Mouse (Mus musculus) midbrain, embryonic 11.5 days (tissue): ENCODE results near the gene Dnah8. TPM values are rescaled to one million over a fixed set of nuclear protein-coding genes. Genes with fewer than 3 reads are reported as not detected.

ENCODE experiments used
- ATAC-seq: fragments of 200-750 bp; cut with Nextera tagmentation; 2 replicates; pipeline ENCODE4 v1.8.0; 2017; ENCODE audit warnings: moderate TSS enrichment, moderate library complexity; ENCODE audit not compliant: low FRiP score
- DNase-seq: peaks from one replicate; pipeline ENCODE4 v3.0.0; 2015; ENCODE audit warnings: low spot score; ENCODE audit errors: missing footprints
- H3K27ac ChIP-seq: fragments of 300-500 bp; sonication (generic); 2 replicates; pipeline ENCODE4 v1.5.1; 2014; ENCODE audit warnings: low read depth, low read length
- H3K27me3 ChIP-seq: fragments of 300-500 bp; sonication (generic); 2 replicates; pipeline ENCODE4 v1.6.1; 2014; ENCODE audit warnings: mild to moderate bottlenecking, low read length, moderate library complexity, mixed read lengths; ENCODE audit not compliant: control insufficient read depth, insufficient read depth
- H3K36me3 ChIP-seq: fragments of 300-500 bp; sonication (generic); 2 replicates; pipeline ENCODE4 v1.6.1; 2014; ENCODE audit warnings: mild to moderate bottlenecking, low read length, moderate library complexity, mixed read lengths; ENCODE audit not compliant: control insufficient read depth, insufficient read depth
- H3K4me1 ChIP-seq: fragments of 300-500 bp; sonication (generic); 2 replicates; pipeline ENCODE4 v1.6.1; 2014; ENCODE audit warnings: low read length; ENCODE audit not compliant: control insufficient read depth, insufficient read depth
- H3K4me2 ChIP-seq: fragments of 300-500 bp; sonication (generic); 2 replicates; pipeline ENCODE4 v1.6.1; 2014; ENCODE audit warnings: mild to moderate bottlenecking, moderate library complexity
- H3K4me3 ChIP-seq: fragments of 300-500 bp; sonication (generic); 2 replicates; pipeline ENCODE4 v1.5.1; 2014; ENCODE audit warnings: low read depth, low read length
- H3K9ac ChIP-seq: fragments of 300-500 bp; sonication (generic); 2 replicates; pipeline ENCODE4 v1.6.1; 2014; ENCODE audit warnings: low read length
- H3K9me3 ChIP-seq: fragments of 300-500 bp; sonication (generic); 2 replicates; pipeline ENCODE4 v1.6.1; 2016; ENCODE audit warnings: low read length; ENCODE audit not compliant: control insufficient read depth
- WGBS: fragments of 180-500 bp; shearing (Covaris S2); extraction: QIAGEN DNeasy Blood & Tissue Kit; methylation state at CpG from one replicate; pipeline ENCODE4 v1.1.7; 2014; 5-methylcytosine and 5-hydroxymethylcytosine counted together
- polyA plus RNA-seq: library from polyadenylated mRNA; unstranded; fragments of >200 nt; fragmentation: Nextera tagmentation; extraction: Ambion mirVana; gene quantifications from 2 replicates; pipeline ENCODE4 v1.2.1, GENCODE M21; 2014

The Dnah8 gene
- polyA plus RNA-seq, 1 experiment from 2014 or later: 1.1 TPM

DNA sequence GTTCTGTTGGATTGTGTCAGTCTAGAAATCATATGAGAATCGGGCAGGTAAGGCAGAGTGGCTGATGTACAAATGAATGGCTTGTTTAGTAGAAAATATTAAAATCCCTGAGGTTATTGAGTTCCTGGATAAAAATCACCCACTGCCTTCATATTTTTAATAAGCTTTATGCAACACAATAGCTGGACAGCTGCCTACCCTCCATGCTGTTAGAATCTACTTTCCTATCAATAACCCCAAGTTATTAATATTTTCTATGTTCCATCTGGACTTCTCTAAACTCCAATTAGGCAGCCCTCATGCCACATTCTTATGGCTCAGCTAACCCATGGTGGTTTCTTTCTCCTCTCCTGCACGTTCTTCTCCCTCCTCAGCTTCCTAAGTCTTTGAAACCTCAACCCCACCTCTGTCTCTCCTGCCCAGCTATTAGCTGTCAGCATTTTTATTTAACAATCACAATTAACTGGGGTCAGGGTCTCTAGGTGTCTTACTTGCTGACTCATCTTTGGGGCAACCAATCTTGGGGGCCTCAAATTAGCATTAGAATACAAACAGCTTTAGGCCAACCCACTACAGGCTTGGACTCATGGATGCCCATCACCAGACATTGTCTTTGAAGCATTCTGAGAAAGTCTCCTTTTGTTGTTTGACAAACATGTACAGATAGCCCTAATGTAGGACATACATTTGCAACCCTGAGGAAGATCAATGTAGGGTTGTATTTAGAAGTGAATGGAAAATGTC is 40.7 kb upstream of the Dnah8 start:
- ATAC-seq (no peak), DNase-seq (no peak)
- Histone ChIP-seq H3K27me3 (no peaks in the 10 kb centered on the region), H3K4me2 (no peak overlapping the region), H3K4me1 (no peaks in the 10 kb centered on the region), H3K36me3 (no peaks in the 10 kb centered on the region), H3K9ac (no peak overlapping the region), H3K27ac (no peak overlapping the region), H3K9me3 (no peaks in the 10 kb centered on the region), H3K4me3 (no peak overlapping the region)
- WGBS: 80% methylated on average over 2 of the region's 2 CpGs

DNA sequence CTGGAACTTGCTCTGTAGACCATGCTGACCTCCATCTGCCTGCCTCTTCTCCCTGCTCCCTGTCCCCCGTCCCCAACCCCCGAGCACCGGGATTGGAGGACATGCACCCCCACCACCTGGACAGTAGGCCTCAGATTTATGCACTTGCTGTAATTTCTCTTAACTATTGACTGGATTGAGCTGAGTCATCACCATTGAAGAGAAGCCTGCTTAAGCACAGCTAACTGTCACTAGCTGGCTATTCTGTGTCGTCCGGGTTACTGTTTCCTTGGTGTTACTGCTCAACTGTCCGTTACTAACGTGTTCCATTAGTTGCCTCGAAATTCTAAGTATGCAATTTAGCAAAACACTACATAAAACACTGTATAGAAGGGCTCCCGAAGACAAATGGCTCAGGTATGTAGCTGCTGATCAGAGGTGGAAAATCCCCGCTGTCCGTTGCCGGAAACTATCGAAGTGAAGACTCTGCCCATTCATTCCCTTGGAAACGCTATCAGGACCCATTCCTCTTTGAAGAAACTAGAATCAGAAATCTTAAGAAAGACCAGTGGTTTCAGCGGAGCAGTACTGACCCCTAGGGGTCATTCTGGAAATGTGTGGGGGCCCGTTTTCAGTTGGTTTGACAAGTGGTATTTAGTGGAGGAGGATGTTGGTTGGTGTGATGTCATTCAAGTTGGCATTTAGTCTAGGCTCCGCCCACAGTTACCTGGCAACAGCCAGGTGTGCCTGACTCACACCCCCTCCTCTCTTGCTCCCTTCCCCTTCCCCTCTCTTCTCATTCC is 33.5 kb upstream of the Dnah8 start:
- H3K4me2 ChIP-seq: no peak overlapping the region
- WGBS: 52% methylated on average over 17 of the region's 17 CpGs

DNA sequence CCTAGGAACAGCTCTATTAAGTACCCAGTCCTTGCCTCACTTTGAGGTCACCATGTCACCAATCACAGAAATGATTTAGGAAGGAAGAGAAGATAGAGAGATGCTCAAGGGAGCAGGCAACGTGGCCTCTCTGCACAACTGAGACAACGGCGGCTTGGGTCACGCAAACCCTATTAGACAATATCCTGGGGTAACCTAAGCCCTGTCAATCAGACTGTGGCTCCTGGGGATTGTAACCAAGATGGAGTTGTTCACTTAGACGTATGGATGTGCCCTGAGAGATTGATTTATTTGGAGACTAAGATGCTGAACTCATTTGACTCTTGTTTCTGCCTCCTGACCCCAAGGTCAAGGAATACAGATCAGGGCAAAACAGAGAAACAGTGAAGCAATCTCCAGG is 29.7 kb upstream of the Dnah8 start:
- peak; percentile 50; the same call in 1 of the 2 replicates for ATAC-seq
- no peaks in the 10 kb centered on the region; the same call in 1 of the 2 replicates for H3K4me1 ChIP-seq
- no peaks in the 10 kb centered on the region for H3K27me3 ChIP-seq
- WGBS: 58% methylated on average over 5 of the region's 5 CpGs
- peaks cover 19% of the 10 kb centered on the region for H3K36me3 ChIP-seq
- H3K9me3 ChIP-seq: no peaks in the 10 kb centered on the region; the same call in 1 of the 2 replicates
- H3K9ac ChIP-seq: no peak overlapping the region
- no peak overlapping the region for H3K4me3 ChIP-seq
- H3K27ac ChIP-seq: no peak overlapping the region
- peak; percentile 69 for DNase-seq
- no peak overlapping the region for H3K4me2 ChIP-seq

More for the DNA sequence above, 33.5 kb upstream of the Dnah8 start:
- Histone ChIP-seq H3K4me1 (no peaks in the 10 kb centered on the region; the same call in 1 of the 2 replicates), H3K27ac (no peak overlapping the region), H3K4me3 (no peak overlapping the region), H3K9me3 (no peaks in the 10 kb centered on the region), H3K27me3 (no peaks in the 10 kb centered on the region), H3K9ac (no peak overlapping the region), H3K36me3 (no peaks in the 10 kb centered on the region)
- DNase-seq (peak; percentile 93), ATAC-seq (0 out of 2 replicates have a peak, but pooled peaks have one; percentile 16)

DNA sequence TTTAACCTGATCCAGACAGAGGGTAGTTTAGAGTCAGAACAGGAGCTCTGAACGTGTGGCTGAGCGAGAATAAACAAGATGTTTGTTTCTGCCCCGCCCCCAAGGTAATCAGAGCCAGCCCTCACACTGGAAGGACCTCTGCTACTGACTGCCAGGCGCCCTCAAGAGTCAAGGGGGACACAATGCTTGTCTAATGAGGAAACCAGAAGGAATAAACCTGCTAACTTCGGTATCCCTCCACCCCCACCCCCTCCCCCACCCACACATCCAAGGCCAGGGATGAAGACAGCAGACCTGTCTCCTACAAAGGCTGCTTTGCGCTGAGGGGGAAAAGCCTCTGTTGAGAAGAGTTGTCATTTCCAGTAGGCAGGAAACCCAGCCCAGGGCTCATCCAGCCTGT is 29.3 kb upstream of the Dnah8 start:
- Histone ChIP-seq H3K4me1 (no peaks in the 10 kb centered on the region; the same call in 1 of the 2 replicates), H3K27ac (peak overlapping the region; percentile 44), H3K9me3 (no peaks in the 10 kb centered on the region; the same call in 1 of the 2 replicates), H3K9ac (no peak overlapping the region), H3K4me2 (no peak overlapping the region), H3K4me3 (no peak overlapping the region), H3K27me3 (no peaks in the 10 kb centered on the region), H3K36me3 (peaks cover 20% of the 10 kb centered on the region)
- DNase-seq (peak; percentile 33), ATAC-seq (peak; percentile 9; the same call in 1 of the 2 replicates)
- 64% methylated on average over 6 of the region's 6 CpGs for WGBS

DNA sequence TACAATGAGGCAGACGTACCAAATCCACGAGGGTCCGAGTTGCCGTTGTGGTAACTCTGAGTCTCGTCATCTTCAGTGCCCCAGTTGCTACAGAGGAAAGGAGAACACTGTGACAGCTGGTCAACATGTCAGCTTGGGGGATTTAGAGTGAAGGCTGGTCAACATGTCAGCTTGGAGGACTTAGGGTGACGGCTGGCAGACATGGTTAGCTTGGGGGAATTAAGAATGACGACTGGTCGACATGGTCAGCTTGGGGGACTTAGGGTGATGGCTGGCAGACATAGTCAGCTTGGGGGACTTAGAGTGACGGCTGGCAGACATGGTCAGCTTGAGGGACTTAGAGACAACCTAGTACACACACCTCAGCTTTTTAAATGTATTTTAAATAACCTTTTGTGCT is 26.4 kb upstream of the Dnah8 start:
- Histone ChIP-seq H3K27ac (no peak overlapping the region), H3K4me2 (no peak overlapping the region), H3K9ac (no peak overlapping the region), H3K4me1 (no peaks in the 10 kb centered on the region), H3K9me3 (no peaks in the 10 kb centered on the region; the same call in 1 of the 2 replicates), H3K27me3 (no peaks in the 10 kb centered on the region), H3K36me3 (peaks cover 22% of the 10 kb centered on the region), H3K4me3 (no peak overlapping the region)
- 93% methylated on average over 9 of the region's 9 CpGs for WGBS
- DNase-seq (peak; percentile 17), ATAC-seq (no peak)

DNA sequence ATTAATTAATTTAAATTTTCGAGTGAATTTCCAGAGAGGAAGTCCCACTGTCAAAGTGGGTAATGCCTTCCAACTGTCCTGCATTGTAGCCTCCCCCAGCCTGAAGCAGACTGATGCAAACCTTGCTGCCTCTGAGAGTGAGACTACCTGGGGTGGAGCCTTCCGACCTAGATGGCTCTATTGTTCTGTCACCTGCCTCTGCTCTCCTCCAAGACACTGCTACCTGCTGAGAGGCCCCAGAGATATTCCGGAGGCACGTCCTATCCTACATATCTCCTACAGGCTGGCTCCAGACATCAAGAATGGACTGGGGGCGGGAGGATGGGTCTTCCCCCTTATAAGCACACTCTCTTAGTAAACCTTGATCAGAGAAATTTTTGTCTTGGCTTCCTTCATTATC is 25.9 kb upstream of the Dnah8 start:
- H3K36me3 ChIP-seq: peaks cover 25% of the 10 kb centered on the region
- no peak for ATAC-seq
- H3K4me2 ChIP-seq: no peak overlapping the region
- no peak overlapping the region for H3K4me3 ChIP-seq
- no peaks in the 10 kb centered on the region for H3K4me1 ChIP-seq
- WGBS: 77% methylated on average over 5 of the region's 5 CpGs
- no peaks in the 10 kb centered on the region; the same call in 1 of the 2 replicates for H3K9me3 ChIP-seq
- no peaks in the 10 kb centered on the region for H3K27me3 ChIP-seq
- no peak overlapping the region for H3K27ac ChIP-seq
- no peak overlapping the region for H3K9ac ChIP-seq
- peak; percentile 14 for DNase-seq

DNA sequence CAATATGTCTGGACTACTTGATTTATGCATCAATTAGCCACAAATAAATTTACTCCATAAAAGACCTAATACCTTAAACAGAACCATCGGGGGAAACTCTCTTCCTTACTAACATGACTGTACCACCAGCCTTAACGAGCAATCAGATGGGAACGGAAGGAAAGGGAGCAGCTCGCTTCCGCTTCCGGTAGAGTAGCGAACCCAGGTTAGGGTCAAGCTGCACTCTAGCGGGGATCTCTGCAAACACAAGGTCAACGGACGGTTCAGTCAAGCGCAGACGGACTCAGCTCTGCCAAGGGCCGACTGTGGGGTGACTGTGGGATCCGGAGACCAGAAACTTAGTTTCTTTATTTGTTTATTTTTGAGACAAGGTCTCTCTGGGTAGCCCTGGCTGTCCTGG is 22.0 kb upstream of the Dnah8 start:
- Histone ChIP-seq H3K9ac (no peak overlapping the region), H3K4me2 (no peak overlapping the region), H3K9me3 (no peaks in the 10 kb centered on the region; the same call in 1 of the 2 replicates), H3K4me1 (0 out of 2 replicates have a peak, but pooled peaks cover under 1% of the 10 kb centered on the region), H3K36me3 (peaks cover 18% of the 10 kb centered on the region), H3K27ac (no peak overlapping the region), H3K4me3 (no peak overlapping the region), H3K27me3 (no peaks in the 10 kb centered on the region)
- 97% methylated on average over 14 of the region's 14 CpGs for WGBS
- DNase-seq: no peak
- no peak for ATAC-seq

DNA sequence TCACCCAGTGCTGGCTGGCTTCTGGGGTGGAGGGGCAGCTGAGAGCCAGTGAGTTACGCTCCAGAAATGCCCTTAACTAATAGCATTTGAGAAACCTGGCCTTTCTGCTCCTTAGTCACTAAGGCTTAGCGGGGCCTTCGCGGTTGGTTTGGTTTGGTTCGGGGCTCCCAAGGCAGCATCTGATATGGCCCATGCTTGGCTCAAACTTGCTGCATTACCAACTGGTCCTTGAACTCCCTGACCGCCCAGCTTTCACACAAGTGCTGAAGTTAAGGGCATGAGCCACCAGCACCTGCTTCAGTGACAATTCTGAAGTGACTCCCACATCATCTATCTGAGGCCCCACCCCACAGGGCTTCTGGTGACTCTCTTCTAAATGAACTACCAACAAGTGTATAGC is 19.9 kb upstream of the Dnah8 start:
- no peaks in the 10 kb centered on the region for H3K9me3 ChIP-seq
- no peaks in the 10 kb centered on the region for H3K27me3 ChIP-seq
- H3K27ac ChIP-seq: no peak overlapping the region
- no peak overlapping the region for H3K4me2 ChIP-seq
- DNase-seq (peak; percentile 28), ATAC-seq (no peak)
- H3K4me3 ChIP-seq: no peak overlapping the region
- H3K9ac ChIP-seq: no peak overlapping the region
- peaks cover 8% of the 10 kb centered on the region; the same call in 1 of the 2 replicates for H3K36me3 ChIP-seq
- 86% methylated on average over 6 of the region's 6 CpGs for WGBS
- peaks cover 9% of the 10 kb centered on the region; the same call in 1 of the 2 replicates for H3K4me1 ChIP-seq

DNA sequence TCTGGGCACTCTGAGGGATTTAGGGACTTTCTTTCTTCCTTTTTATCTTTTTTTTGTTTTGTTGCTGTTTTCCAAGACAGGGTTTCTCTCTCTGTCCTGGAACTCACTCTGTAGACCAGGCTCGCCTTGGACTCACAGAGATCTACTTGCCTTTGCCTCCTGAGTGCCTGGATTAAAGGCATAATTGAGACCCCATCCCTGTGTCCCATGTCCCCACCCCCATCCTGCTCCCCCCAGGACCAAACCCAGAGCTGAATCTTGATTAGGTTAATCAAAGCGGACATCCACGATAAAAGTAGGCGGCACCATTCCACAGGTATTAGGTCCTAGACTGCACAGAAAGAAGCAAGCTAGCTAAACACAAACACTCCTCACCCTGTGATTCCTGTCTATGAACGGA is 19.2 kb upstream of the Dnah8 start:
- Histone ChIP-seq H3K9me3 (no peaks in the 10 kb centered on the region), H3K4me1 (peaks cover 12% of the 10 kb centered on the region; the same call in 1 of the 2 replicates), H3K4me3 (no peak overlapping the region), H3K4me2 (no peak overlapping the region), H3K27me3 (no peaks in the 10 kb centered on the region), H3K9ac (no peak overlapping the region), H3K36me3 (peaks cover 6% of the 10 kb centered on the region; the same call in 1 of the 2 replicates), H3K27ac (no peak overlapping the region)
- DNase-seq (peak; percentile 47), ATAC-seq (no peak)
- WGBS: 86% methylated on average over 5 of the region's 5 CpGs
